Mouse (Mus musculus) lung, embryonic 16.5 days (tissue): ENCODE results near the gene Snx1. TPM values are rescaled to one million over a fixed set of nuclear protein-coding genes. Genes with fewer than 3 reads are reported as not detected.
A peak's percentile ranks its signal among the peaks of the same experiment; 100 is the strongest.

Experiments
- ATAC-seq: fragments of 200-750 bp; cut with Nextera tagmentation; 2 replicates; pipeline ENCODE4 v1.8.0; 2017; ENCODE audit warnings: low read depth, mild to moderate bottlenecking, moderate library complexity
- H3K27ac ChIP-seq: fragments of 300-500 bp; sonication (generic); 2 replicates; pipeline ENCODE4 v1.5.1; 2014; ENCODE audit warnings: mild to moderate bottlenecking, control low read depth, low read length
- H3K27me3 ChIP-seq: fragments of 300-500 bp; sonication (generic); 2 replicates; pipeline ENCODE4 v1.6.1; 2014; ENCODE audit warnings: low read depth, low read length, mixed read lengths; ENCODE audit not compliant: control insufficient read depth, insufficient read depth
- H3K36me3 ChIP-seq: fragments of 300-500 bp; sonication (generic); 2 replicates; pipeline ENCODE4 v1.6.1; 2014; ENCODE audit warnings: low read length; ENCODE audit not compliant: control insufficient read depth, insufficient read depth
- H3K4me1 ChIP-seq: fragments of 300-500 bp; sonication (generic); replicated peaks from 2 replicates; pipeline ENCODE4 v1.6.1; 2014; ENCODE audit warnings: low read length, mixed read lengths; ENCODE audit not compliant: control insufficient read depth, insufficient read depth
- H3K4me2 ChIP-seq: fragments of 300-500 bp; sonication (generic); 2 replicates; pipeline ENCODE4 v1.6.1; 2014; ENCODE audit warnings: low read depth, low read length, control low read depth
- H3K4me3 ChIP-seq: fragments of 300-500 bp; sonication (generic); 2 replicates; pipeline ENCODE4 v1.5.1; 2014; ENCODE audit warnings: mild to moderate bottlenecking, low read length, control low read depth
- H3K9ac ChIP-seq: fragments of 300-500 bp; sonication (generic); 2 replicates; pipeline ENCODE4 v1.6.1; 2014; ENCODE audit warnings: low read length, control low read depth
- H3K9me3 ChIP-seq: fragments of 300-500 bp; sonication (generic); 2 replicates; pipeline ENCODE4 v1.6.1; 2016; ENCODE audit warnings: low read length; ENCODE audit not compliant: control insufficient read depth
- WGBS: fragments of 180-500 bp; shearing (Covaris S2); extraction: QIAGEN DNeasy Blood & Tissue Kit; methylation state at CpG from one replicate; pipeline ENCODE4 v1.1.7; 2014; 5-methylcytosine and 5-hydroxymethylcytosine counted together
- polyA plus RNA-seq: library from polyadenylated mRNA; unstranded; fragments of >200 nt; fragmentation: Nextera tagmentation; extraction: Ambion mirVana; gene quantifications from 2 replicates; pipeline ENCODE4 v1.2.1, GENCODE M21; 2015

Snx1 gene
- polyA plus RNA-seq, 1 experiment from 2014 or later, result 123 TPM

DNA sequence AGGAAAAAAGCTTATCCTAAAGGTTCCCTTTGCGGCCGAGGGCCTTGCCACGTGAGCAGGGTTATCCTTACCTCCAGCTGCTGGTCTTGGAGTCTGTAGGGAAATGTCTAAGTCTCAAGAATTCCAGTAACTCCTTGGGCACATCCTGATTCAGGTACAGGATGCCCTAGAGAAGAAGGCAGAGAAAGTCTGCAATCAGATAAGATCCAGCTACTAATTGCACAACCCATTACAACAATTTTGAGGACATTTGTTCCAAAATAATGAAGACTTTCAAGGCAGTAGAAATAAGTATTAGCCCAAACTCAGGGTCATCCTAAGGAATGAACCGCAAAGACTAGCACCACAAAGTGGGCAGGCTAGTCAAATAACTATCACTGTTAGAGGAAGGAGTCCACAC is 58.3 kb downstream of the Snx1 start:
- Histone ChIP-seq H3K27me3 (peaks cover 4% of the 10 kb centered on the region; the same call in 1 of the 2 replicates), H3K27ac (no peak overlapping the region), H3K36me3 (peaks cover 33% of the 10 kb centered on the region), H3K4me2 (no peak overlapping the region), H3K9ac (no peak overlapping the region), H3K4me1 (peaks cover 9% of the 10 kb centered on the region), H3K4me3 (no peak overlapping the region; the same call in 1 of the 2 replicates), H3K9me3 (no peaks in the 10 kb centered on the region)
- 62% methylated on average over 4 of the region's 4 CpGs for WGBS
- ATAC-seq, result no peak

DNA sequence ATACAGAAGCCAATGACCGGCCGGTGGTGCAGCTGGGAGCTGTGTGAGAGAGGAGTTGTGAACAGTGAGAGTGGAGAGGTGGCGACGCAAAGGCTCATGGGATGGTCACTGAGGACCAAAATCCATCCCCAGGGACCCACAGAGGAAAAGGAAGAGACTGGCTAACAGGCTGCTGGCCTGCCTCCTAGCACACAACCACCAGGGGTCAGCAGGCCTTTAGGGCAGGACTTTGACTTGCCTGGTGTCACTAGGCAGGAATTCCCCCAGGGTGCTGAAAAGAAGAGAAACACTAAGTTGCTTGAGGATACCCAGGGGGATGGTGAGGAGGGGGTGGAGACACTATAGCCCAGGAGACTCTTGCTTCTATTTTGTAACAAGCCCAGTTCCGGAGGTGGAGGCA is 58.8 kb downstream of the Snx1 start:
- H3K27me3 ChIP-seq, result peaks cover 4% of the 10 kb centered on the region; the same call in 1 of the 2 replicates
- no peak overlapping the region for H3K27ac ChIP-seq
- H3K36me3 ChIP-seq, result peaks cover 38% of the 10 kb centered on the region
- H3K9me3 ChIP-seq, result no peaks in the 10 kb centered on the region
- peaks cover 9% of the 10 kb centered on the region for H3K4me1 ChIP-seq
- H3K4me3 ChIP-seq, result no peak overlapping the region
- WGBS, result 24% methylated on average over 5 of the region's 5 CpGs
- no peak overlapping the region for H3K9ac ChIP-seq
- no peak for ATAC-seq
- H3K4me2 ChIP-seq, result no peak overlapping the region

- Histone ChIP-seq H3K4me1 (peaks cover 9% of the 10 kb centered on the region), H3K27me3 (peaks cover 4% of the 10 kb centered on the region; the same call in 1 of the 2 replicates), H3K27ac (no peak overlapping the region), H3K9ac (no peak overlapping the region), H3K4me3 (no peak overlapping the region), H3K4me2 (no peak overlapping the region), H3K36me3 (peaks cover 42% of the 10 kb centered on the region), H3K9me3 (no peaks in the 10 kb centered on the region)
- no peak for ATAC-seq
- 78% methylated on average over 3 of the region's 3 CpGs for WGBS
Observed at GRCm38 (mm10) chr9:66066791-66067190, 59.6 kb downstream of the Snx1 start.

- H3K36me3 ChIP-seq, result peaks cover 42% of the 10 kb centered on the region
- no peak overlapping the region for H3K27ac ChIP-seq
- H3K4me2 ChIP-seq, result no peak overlapping the region
- H3K4me3 ChIP-seq, result no peak overlapping the region
- H3K9ac ChIP-seq, result no peak overlapping the region
- H3K4me1 ChIP-seq, result peaks cover 19% of the 10 kb centered on the region
- ATAC-seq, result no peak
- WGBS, result 94% methylated on average over 11 of the region's 11 CpGs
- H3K9me3 ChIP-seq, result no peaks in the 10 kb centered on the region
- peaks cover 4% of the 10 kb centered on the region; the same call in 1 of the 2 replicates for H3K27me3 ChIP-seq
Observed at GRCm38 (mm10) chr9:66064316-66064715, 62.1 kb downstream of the Snx1 start.

- H3K36me3 ChIP-seq, result peaks cover 42% of the 10 kb centered on the region
- no peak overlapping the region for H3K9ac ChIP-seq
- no peak for ATAC-seq
Observed at GRCm38 (mm10) chr9:66063446-66063845, 62.9 kb downstream of the Snx1 start.

GRCm38 (mm10) chr9:66061656-66062055 is 64.7 kb downstream of the Snx1 start:
- Histone ChIP-seq H3K4me2 (peak overlapping the region; percentile 82), H3K9ac (peak overlapping the region; percentile 91), H3K36me3 (peaks cover 37% of the 10 kb centered on the region), H3K4me3 (peak overlapping the region; percentile 95), H3K9me3 (no peaks in the 10 kb centered on the region), H3K27me3 (no peaks in the 10 kb centered on the region), H3K4me1 (peaks cover 13% of the 10 kb centered on the region), H3K27ac (no peak overlapping the region; the same call in 1 of the 2 replicates)
- 66% methylated on average over 3 of the region's 3 CpGs for WGBS
- ATAC-seq, result no peak

More at GRCm38 (mm10) chr9:66063446-66063845, 62.9 kb downstream of the Snx1 start:
- Histone ChIP-seq H3K9me3 (no peaks in the 10 kb centered on the region), H3K4me2 (no peak overlapping the region), H3K4me1 (peaks cover 13% of the 10 kb centered on the region), H3K27me3 (peaks cover 4% of the 10 kb centered on the region; the same call in 1 of the 2 replicates), H3K4me3 (no peak overlapping the region), H3K27ac (no peak overlapping the region)
- WGBS, result 89% methylated on average over 3 of the region's 3 CpGs

- peak overlapping the region; percentile 91 for H3K9ac ChIP-seq
- H3K27me3 ChIP-seq, result no peaks in the 10 kb centered on the region
- peak overlapping the region; percentile 95 for H3K4me3 ChIP-seq
- peak overlapping the region; percentile 44 for H3K27ac ChIP-seq
- H3K4me2 ChIP-seq, result peak overlapping the region; percentile 82
- WGBS, result 6% methylated on average over 4 of the region's 4 CpGs
- H3K4me1 ChIP-seq, result peaks cover 13% of the 10 kb centered on the region
- H3K36me3 ChIP-seq, result peaks cover 31% of the 10 kb centered on the region
- H3K9me3 ChIP-seq, result no peaks in the 10 kb centered on the region
- ATAC-seq, result no peak
Observed at GRCm38 (mm10) chr9:66060986-66061385, 65.4 kb downstream of the Snx1 start.

DNA sequence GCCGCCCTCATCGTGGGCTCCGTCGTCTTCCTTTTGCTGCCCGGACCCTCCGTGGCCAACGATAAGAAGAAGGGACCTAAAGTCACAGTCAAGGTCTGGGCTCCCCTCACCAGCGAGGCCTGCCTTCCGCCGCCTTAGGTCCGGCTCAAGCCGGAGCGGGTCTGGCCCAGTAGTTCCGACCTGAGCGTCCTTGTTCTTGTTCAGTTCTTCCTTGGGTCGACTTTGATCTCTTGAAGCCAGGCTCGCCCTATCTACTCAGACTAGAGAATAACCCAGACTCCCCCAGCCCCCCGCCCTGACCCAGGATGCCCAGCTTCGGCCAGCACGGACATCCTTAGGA is 66.1 kb downstream of the Snx1 start:
- no peaks in the 10 kb centered on the region for H3K9me3 ChIP-seq
- peak overlapping the region; percentile 65 for H3K27ac ChIP-seq
- peaks cover 13% of the 10 kb centered on the region for H3K4me1 ChIP-seq
- H3K4me2 ChIP-seq, result peak overlapping the region; percentile 82
- H3K27me3 ChIP-seq, result no peaks in the 10 kb centered on the region
- peaks cover 25% of the 10 kb centered on the region for H3K36me3 ChIP-seq
- peak; percentile 61 for ATAC-seq
- peak overlapping the region; percentile 95 for H3K4me3 ChIP-seq
- WGBS, result under 1% methylated on average over 20 of the region's 20 CpGs
- peak overlapping the region; percentile 91 for H3K9ac ChIP-seq

DNA sequence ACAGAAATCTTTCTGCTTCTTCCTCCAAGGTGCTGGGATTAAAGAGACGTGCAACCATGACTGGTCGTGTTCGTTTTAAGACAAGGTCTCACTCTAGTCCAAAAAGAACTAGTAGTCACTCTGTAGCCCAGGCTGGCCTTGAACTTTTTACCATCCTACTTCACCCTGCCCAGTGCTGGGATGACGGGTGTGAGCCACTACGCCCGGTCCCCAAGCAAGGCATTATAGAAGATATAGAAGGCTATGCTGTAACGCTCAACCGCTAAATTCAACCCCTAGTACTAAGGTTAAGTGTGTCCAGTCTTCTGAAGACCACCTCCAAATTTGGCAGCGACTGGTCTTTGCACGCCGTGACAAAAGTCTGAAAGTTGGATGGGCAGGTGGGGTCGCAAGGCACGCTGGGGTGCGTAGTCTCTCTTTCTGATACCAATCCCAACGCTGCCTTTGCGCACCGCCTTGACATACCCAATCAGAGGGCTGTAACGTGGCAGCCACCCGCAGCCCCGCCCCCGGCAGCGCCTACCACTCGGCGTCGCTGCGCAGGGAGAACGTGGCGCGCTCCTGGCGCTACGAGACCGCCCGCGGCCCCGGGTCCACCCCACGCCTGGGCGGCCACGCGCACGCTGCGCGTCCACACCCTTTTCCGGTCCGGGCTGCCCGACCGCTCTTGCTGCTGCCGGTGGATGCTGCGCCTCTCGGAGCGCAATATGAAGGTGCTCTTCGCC is 66.6 kb downstream of the Snx1 start, which contains the start of gene Ppib:
Gene Ppib, plus strand, starts transcription at position 640 of the 725 bp plus-strand sequence.
- 1% methylated on average over 51 of the region's 51 CpGs for WGBS
- Histone ChIP-seq H3K4me1 (peaks cover 13% of the 10 kb centered on the region), H3K4me3 (peak within 1 kb of the TSS; percentile 95), H3K27me3 (no peaks in the 10 kb centered on the region), H3K4me2 (peak within 1 kb of the TSS; percentile 82), H3K36me3 (peaks cover 22% of the 10 kb centered on the region), H3K27ac (peak within 1 kb of the TSS; percentile 65), H3K9ac (peak within 1 kb of the TSS; percentile 91), H3K9me3 (no peaks in the 10 kb centered on the region)
- ATAC-seq, result peak; percentile 99
